Mouse (Mus musculus): ENCODE results near the gene C1galt1.

GRCm38 (mm10) chr6:7852919-7853318, 8.3 kb downstream of the C1galt1 start:
- TF ChIP-seq CTCF (IDR thresholded peaks at IDR 0.05; ENCODE audit: low read depth, low read length) (no peak), TAL1 (conservative IDR thresholded peaks at IDR 0.05; ENCODE audit: low read depth, low read length) (no peak), GATA1 (IDR thresholded peaks at IDR 0.05; ENCODE audit: borderline replicate concordance, low read length) (no peak)
